Mouse (Mus musculus) intestine, embryonic 14.5 days (tissue): ENCODE measurements around the gene Gm13030. TPM values are rescaled to one million over a fixed set of nuclear protein-coding genes. Genes with fewer than 3 reads are reported as not detected.

ENCODE experiments used
- ATAC-seq: fragments of 200-750 bp; cut with Nextera tagmentation; replicated peaks from 2 replicates; pipeline ENCODE4 v1.8.0; 2017; ENCODE audit warnings: low read depth, moderate number of reproducible peaks, moderate TSS enrichment, moderate library complexity; ENCODE audit not compliant: low FRiP score, low TSS enrichment
- DNase-seq: peaks from one replicate; pipeline ENCODE4 v3.0.0-alpha.2; 2018; ENCODE audit warnings: low spot score
- H3K27ac ChIP-seq: fragments of 300-500 bp; sonication (generic); 2 replicates; pipeline ENCODE4 v1.5.1; 2014; ENCODE audit warnings: low read depth, mild to moderate bottlenecking, control low read depth
- H3K27me3 ChIP-seq: fragments of 300-500 bp; sonication (generic); replicated peaks from 2 replicates; pipeline ENCODE4 v1.6.1; 2014; ENCODE audit warnings: low read length, control low read depth; ENCODE audit not compliant: control insufficient read depth, insufficient read depth
- H3K36me3 ChIP-seq: fragments of 300-500 bp; sonication (generic); 2 replicates; pipeline ENCODE4 v1.6.1; 2014; ENCODE audit warnings: low read length, control low read depth; ENCODE audit not compliant: control insufficient read depth, insufficient read depth
- H3K4me1 ChIP-seq: fragments of 300-500 bp; sonication (generic); replicated peaks from 2 replicates; pipeline ENCODE4 v1.6.1; 2014; ENCODE audit warnings: low read length, control low read depth, mixed read lengths; ENCODE audit not compliant: control insufficient read depth, insufficient read depth
- H3K4me2 ChIP-seq: fragments of 300-500 bp; sonication (generic); 2 replicates; pipeline ENCODE4 v1.6.1; 2014; ENCODE audit warnings: low read length
- H3K4me3 ChIP-seq: fragments of 300-500 bp; sonication (generic); 2 replicates; pipeline ENCODE4 v1.5.1; 2014; ENCODE audit warnings: low read depth, low read length, control low read depth, mixed read lengths
- H3K9ac ChIP-seq: fragments of 300-500 bp; sonication (generic); 2 replicates; pipeline ENCODE4 v1.6.1; 2014; ENCODE audit warnings: mild to moderate bottlenecking, low read length
- H3K9me3 ChIP-seq: fragments of 300-500 bp; sonication (generic); 2 replicates; pipeline ENCODE4 v1.6.1; 2016; ENCODE audit warnings: low read length, control low read depth; ENCODE audit not compliant: control insufficient read depth
- WGBS: fragments of 180-500 bp; shearing (Covaris S2); extraction: QIAGEN DNeasy Blood & Tissue Kit; methylation state at CpG from one replicate; pipeline ENCODE4 v1.1.7; 2014; 5-methylcytosine and 5-hydroxymethylcytosine counted together
- polyA plus RNA-seq: library from polyadenylated mRNA; unstranded; fragments of >200 nt; fragmentation: Nextera tagmentation; extraction: Ambion mirVana; gene quantifications from 2 replicates; pipeline ENCODE4 v1.2.1, GENCODE M21; 2014

Gene Gm13030
- polyA plus RNA-seq, 1 experiment from 2014 or later, result not detected

DNA sequence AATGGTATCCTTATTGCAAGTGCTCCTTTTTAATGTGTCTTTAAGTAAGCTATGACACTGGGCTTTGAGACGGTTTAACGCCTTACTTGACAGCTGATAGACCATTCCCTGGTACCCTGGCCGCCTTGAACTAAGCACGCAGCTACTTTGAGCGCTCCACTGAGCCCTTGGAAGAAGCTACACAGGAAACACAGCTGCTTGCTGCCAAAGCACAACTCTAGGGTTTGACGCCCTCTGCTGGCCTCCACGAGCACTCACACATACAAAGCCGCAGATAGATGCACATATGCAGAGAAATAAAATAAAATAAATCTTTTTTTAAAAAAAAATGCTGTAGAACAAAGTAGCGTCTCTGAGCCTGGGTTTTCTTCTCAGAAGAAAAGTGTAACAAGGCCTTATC, 14.5 kb downstream of the Gm13030 start:
- 0 out of 2 replicates have a peak overlapping the region, but pooled peaks have one; percentile 12 for H3K4me3 ChIP-seq
- 25% methylated on average over 9 of the region's 9 CpGs for WGBS
- H3K9ac ChIP-seq, result no peak overlapping the region
- DNase-seq (peak; percentile 65), ATAC-seq (no peak)
- H3K4me2 ChIP-seq, result peak overlapping the region; percentile 39
- peaks cover 7% of the 10 kb centered on the region; the same call in 1 of the 2 replicates for H3K4me1 ChIP-seq
- no peaks in the 10 kb centered on the region for H3K36me3 ChIP-seq
- H3K27me3 ChIP-seq, result no peaks in the 10 kb centered on the region
- H3K9me3 ChIP-seq, result no peaks in the 10 kb centered on the region
- no peak overlapping the region for H3K27ac ChIP-seq

- no peak overlapping the region for H3K27ac ChIP-seq
- no peaks in the 10 kb centered on the region for H3K36me3 ChIP-seq
- H3K27me3 ChIP-seq, result no peaks in the 10 kb centered on the region
- WGBS, result 83% methylated on average over 15 of the region's 15 CpGs
- no peak overlapping the region for H3K4me2 ChIP-seq
- no peak overlapping the region for H3K9ac ChIP-seq
- DNase-seq (peak; percentile 42), ATAC-seq (no peak)
- H3K4me1 ChIP-seq, result peaks cover 7% of the 10 kb centered on the region; the same call in 1 of the 2 replicates
- H3K4me3 ChIP-seq, result no peak overlapping the region
- no peaks in the 10 kb centered on the region for H3K9me3 ChIP-seq
Observed at GRCm38 (mm10) chr4:138858446-138858845, 15.3 kb downstream of the Gm13030 start.

DNA sequence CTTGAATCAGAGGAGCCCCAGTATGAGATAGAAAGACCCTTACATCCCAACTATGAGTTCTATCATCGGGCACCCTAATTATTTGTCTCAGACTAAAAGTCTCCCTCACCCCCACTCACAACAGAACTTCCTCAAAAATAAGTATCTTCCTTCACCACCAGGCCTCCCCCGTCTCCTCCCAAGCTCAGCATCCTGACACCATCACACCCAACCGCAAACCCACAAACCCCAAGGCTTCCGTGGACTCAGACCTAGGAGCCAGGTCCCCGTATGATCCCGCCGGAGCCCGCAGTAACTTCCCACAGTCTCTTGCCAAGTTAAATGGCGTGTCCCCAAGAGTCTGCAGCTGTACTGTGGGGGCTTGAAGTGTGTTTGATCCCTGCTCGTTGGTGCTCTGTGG, 16.2 kb downstream of the Gm13030 start:
- Histone ChIP-seq H3K9ac (no peak overlapping the region), H3K27ac (no peak overlapping the region), H3K36me3 (no peaks in the 10 kb centered on the region), H3K4me1 (peaks cover 7% of the 10 kb centered on the region; the same call in 1 of the 2 replicates), H3K27me3 (no peaks in the 10 kb centered on the region), H3K4me2 (no peak overlapping the region), H3K4me3 (no peak overlapping the region), H3K9me3 (no peaks in the 10 kb centered on the region)
- no peak for ATAC-seq
- 89% methylated on average over 10 of the region's 10 CpGs for WGBS
- DNase-seq, result peak; percentile 47

DNA sequence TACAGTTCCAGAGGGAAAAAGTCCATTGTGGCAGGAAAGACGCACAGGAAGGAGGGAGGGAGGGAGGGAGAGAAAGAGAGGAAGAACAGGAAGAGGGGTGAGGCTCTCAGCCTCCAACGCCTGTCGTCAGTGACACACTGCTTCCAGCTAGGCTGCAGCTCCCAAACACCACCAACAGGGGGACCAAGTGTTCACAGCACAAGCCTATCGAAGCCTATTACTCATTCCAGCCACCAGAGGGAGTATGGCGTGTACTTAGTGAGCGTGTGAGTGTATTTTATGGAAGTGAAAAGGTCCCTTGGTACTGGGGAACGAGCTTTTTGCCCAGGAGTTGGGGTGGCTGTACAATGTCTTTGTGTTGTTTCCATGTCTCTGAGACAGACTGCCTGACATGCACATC, 17.3 kb downstream of the Gm13030 start:
- Histone ChIP-seq H3K36me3 (no peaks in the 10 kb centered on the region), H3K9ac (no peak overlapping the region), H3K4me2 (no peak overlapping the region), H3K27me3 (no peaks in the 10 kb centered on the region), H3K4me1 (peaks cover 7% of the 10 kb centered on the region; the same call in 1 of the 2 replicates), H3K4me3 (no peak overlapping the region), H3K9me3 (no peaks in the 10 kb centered on the region), H3K27ac (no peak overlapping the region)
- ATAC-seq (no peak), DNase-seq (peak; percentile 78)
- WGBS, result 29% methylated on average over 7 of the region's 7 CpGs

GRCm38 (mm10) chr4:138855092-138855632, 18.6 kb downstream of the Gm13030 start:
- Histone ChIP-seq H3K27ac (no peak overlapping the region), H3K4me3 (no peak overlapping the region), H3K4me2 (no peak overlapping the region), H3K4me1 (peaks cover 6% of the 10 kb centered on the region; the same call in 1 of the 2 replicates), H3K36me3 (no peaks in the 10 kb centered on the region), H3K27me3 (no peaks in the 10 kb centered on the region), H3K9me3 (no peaks in the 10 kb centered on the region), H3K9ac (no peak overlapping the region)
- 86% methylated on average over 9 of the region's 9 CpGs for WGBS
- ATAC-seq (no peak), DNase-seq (peak; percentile 46)

DNA sequence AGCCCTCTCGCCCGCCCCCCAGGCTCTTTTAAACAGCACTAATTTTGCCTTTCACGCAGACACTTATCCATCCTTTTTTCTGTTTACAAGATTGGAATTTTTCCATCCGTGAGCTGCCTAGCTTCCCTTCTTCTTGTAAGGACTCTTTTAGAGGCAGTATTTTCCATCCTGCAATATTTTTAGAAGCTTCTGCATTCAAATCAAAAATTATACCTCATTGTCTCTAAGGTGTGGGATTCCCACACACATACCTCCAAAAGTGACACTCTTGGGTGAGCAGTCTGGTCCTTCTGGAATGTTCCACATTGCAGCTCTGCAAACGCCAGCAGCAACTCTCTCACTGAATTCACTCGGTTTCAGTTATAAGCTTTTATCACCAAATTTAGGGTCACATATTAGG, 20.8 kb downstream of the Gm13030 start:
- WGBS, result 58% methylated on average over 6 of the region's 6 CpGs
- Histone ChIP-seq H3K4me3 (no peak overlapping the region), H3K36me3 (no peaks in the 10 kb centered on the region), H3K4me1 (no peaks in the 10 kb centered on the region), H3K4me2 (no peak overlapping the region), H3K9me3 (no peaks in the 10 kb centered on the region), H3K9ac (no peak overlapping the region), H3K27ac (no peak overlapping the region), H3K27me3 (no peaks in the 10 kb centered on the region)
- DNase-seq (no peak), ATAC-seq (no peak)

DNA sequence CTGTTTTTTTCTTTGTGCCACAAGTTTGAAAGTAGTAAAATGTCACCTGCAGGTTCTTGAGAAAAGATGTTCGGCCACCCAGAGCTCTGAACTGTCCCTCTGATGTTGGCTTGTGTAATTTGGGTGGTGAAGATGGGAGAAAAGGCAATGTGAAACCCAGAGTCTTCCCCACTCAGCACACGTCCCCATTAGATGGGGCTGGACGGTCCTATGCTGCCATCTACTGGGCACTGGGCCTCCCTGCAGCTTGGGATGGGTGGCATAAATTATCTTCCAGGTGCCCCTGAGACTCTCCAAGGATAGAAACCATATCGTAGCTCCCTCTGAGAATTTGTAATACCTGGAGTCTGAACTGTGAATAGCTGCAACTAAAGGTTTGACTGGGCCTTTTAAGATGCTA, 22.3 kb downstream of the Gm13030 start:
- Histone ChIP-seq H3K27me3 (no peaks in the 10 kb centered on the region), H3K9ac (no peak overlapping the region), H3K36me3 (no peaks in the 10 kb centered on the region), H3K27ac (no peak overlapping the region), H3K9me3 (no peaks in the 10 kb centered on the region), H3K4me2 (no peak overlapping the region), H3K4me1 (no peaks in the 10 kb centered on the region), H3K4me3 (no peak overlapping the region)
- DNase-seq (peak; percentile 91), ATAC-seq (no peak)
- WGBS, result 2% methylated on average over 4 of the region's 4 CpGs

DNA sequence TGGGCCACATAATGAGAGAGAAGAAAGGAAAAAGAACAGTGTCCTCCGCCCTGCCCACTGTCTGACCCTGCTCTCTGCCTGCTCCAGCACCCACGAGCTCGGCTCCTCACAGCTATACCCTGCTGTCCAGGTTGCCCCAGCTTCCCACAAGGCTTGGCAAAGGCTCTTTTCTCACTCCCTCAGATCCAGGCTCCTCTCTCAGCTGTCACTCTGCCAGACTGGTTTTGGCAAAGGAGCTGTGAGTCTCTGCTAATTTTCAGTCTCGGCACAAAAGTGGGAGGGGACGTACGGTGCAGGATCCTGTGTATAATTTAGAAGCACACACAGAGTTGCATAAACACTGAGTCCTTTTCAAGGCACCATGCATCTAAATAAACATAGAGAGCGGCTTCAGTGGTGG, 32.4 kb downstream of the Gm13030 start:
- H3K4me1 ChIP-seq, result no peaks in the 10 kb centered on the region
- no peak for ATAC-seq
- peaks cover 11% of the 10 kb centered on the region for H3K9me3 ChIP-seq
- no peak overlapping the region for H3K27ac ChIP-seq
- H3K36me3 ChIP-seq, result no peaks in the 10 kb centered on the region
- 58% methylated on average over 7 of the region's 7 CpGs for WGBS
- H3K4me3 ChIP-seq, result no peak overlapping the region
- H3K9ac ChIP-seq, result no peak overlapping the region
- no peak overlapping the region for H3K4me2 ChIP-seq
- H3K27me3 ChIP-seq, result no peaks in the 10 kb centered on the region
- DNase-seq, result no peak

DNA sequence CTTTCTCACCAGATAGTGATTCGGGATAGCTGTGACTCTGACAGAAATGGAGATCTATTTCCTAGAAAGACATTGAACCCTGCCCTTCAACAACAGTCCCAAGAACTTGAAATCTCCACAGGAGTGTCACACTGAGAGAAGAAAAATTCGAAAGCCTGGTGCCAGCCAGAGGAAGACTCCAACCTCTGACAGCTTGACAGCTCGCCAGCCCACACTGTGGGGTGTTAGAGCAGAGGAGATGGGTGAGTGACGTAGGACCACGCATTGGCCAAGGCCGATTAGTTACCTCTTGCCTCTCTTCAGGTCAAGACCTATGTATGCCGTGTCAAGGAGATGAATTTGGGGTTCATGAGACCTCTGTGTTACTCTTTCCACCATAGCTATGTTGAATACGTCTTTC, 33.0 kb downstream of the Gm13030 start:
- H3K4me3 ChIP-seq, result no peak overlapping the region
- no peak overlapping the region for H3K4me2 ChIP-seq
- DNase-seq (no peak), ATAC-seq (no peak)
- peaks cover 11% of the 10 kb centered on the region for H3K9me3 ChIP-seq
- H3K4me1 ChIP-seq, result no peaks in the 10 kb centered on the region; the same call in 1 of the 2 replicates
- no peaks in the 10 kb centered on the region for H3K36me3 ChIP-seq
- H3K27ac ChIP-seq, result no peak overlapping the region
- WGBS, result 83% methylated on average over 8 of the region's 8 CpGs
- H3K27me3 ChIP-seq, result no peaks in the 10 kb centered on the region
- H3K9ac ChIP-seq, result no peak overlapping the region
